Mouse (Mus musculus) thymus, postnatal 4 days (tissue): Measurements from ENCODE around the gene Scrn1.

ENCODE experiments used
- DNase-seq: peaks from one replicate; pipeline ENCODE4 v3.0.0; 2021

Gene Scrn1

DNA sequence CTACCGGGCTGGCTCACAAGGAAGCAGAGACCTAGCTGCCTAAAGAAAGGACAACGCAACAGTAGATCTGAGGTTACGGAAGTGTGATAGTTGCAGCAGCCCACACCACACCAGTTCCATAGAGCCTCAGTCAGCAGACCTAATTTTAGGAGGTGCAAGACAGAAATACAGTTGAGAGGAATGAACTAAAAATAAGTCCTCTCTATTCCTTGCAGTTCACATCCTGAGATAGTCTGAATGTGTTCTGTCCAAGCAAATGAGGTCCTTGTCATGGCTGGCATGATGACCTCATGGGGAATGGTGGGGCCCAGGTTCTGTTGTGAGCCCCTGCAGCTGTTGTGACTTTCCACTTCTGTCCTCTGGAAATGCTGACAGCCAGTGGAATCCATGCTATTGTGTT is 98.9 kb downstream of the Scrn1 start:
- no peak for DNase-seq

DNA sequence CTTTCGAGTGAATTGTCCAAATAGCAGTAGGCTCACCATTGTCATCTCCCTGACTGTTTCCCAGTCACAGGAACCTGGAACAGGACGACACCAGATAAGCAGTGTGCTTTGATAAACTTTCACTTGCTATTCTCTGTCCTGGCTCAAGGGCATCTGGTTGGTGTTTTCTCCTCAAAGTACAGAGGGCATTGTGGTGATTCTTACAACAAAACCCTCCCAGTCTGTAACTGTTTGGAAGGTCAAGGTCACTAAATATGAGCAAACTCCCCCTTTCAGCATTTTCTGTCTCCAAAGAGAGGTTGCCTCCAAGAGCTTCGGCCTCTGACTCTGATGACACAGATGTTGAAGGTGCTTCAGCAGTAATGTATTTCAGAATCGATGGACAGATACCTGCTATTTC is 101.4 kb downstream of the Scrn1 start:
- no peak for DNase-seq

DNA sequence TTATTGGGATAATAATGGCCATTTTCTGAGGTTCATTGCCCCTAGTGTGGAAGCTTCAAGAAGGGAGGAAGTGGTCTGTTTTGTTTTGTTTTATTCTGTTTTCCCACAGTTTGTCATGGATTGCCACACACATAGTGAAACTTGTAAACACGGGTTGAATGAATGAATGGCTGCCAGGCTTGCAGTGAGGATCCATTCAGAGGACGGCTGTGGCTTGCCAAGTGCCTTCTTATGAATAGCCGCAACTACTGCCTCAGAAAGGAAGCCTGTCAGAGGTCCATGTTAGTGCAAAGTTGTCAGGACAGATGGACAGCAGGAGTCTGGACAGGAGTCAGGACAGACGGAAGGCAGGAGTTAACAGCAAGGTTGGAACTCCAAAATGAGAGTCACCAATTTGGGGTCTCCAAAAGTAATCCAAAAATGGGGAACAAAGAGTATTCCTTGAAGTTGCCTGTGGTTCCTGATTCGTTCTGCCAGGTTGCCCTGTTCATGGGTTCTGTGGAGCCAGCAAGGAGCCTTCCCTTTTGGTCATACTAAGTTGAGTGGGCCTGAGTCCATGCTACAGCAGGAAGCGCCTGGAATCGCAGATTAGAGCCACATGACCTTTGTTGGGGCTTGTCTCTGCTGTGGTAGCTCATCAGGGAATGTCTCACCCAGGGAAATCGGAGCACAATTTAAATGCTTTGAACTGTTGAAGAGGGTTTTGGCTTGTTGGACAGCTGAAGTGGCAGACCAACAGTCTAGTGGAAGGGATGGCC is 102.4 kb downstream of the Scrn1 start:
- DNase-seq, result no peak

DNA sequence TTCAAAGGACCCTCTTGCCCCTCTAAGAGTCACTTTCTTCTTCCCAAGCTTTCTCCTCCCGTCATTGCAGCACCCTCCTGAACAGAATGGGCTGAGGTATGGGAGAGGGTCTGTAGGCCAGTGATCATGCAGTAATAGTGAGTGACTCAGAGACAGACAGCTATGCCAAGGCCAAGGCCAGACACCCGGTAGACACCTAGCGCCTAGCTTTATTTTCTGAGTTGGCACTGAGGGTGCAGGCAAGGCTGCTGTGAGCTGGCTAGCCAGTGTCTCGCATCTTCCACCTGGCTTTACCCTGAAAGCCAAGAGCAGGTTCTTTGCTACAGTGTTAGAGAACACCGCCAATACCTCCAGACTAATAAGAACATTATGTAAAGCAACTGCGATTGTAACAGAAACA is 103.5 kb downstream of the Scrn1 start:
- no peak for DNase-seq

DNA sequence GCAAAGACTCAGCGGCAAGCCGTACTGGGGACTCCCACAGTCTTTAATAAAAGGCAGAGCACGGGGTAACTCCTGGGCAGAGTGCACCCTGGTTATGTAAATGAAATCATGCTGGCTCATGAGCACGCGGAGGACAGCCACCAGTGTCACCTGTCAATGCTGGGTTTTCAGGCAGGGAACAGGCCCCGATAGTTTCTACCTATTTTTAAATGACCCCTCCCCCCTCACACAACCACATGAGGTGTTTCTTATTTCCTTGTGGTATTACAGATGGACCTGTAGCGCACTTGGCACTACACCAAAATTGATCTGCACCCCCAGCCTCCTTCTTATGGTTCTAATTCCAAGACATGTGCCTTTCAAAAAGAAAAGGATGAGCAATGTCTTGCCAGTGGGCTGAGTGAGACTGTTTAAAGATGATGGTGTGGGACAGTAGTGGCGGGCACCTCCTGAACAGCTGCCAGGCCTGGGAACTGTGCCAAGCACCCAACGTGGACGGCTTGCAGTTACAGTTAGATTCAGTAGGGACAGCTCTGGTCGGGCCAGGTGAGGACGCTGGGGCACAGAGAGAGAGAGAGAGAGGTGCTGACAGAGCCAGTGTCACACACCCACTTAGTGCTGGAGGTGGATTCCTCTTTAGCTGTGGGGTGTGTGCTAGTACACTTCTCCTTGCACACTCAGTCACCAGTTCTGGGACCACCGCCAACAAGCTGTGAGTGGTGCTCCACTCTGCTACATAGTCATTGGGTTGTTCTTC is 105.2 kb downstream of the Scrn1 start:
- DNase-seq, result no peak

GRCm38 (mm10) chr6:54460172-54460914 is 105.9 kb downstream of the Scrn1 start:
- DNase-seq, result no peak

GRCm38 (mm10) chr6:54459661-54460060 is 106.6 kb downstream of the Scrn1 start:
- DNase-seq, result no peak
